Mouse (Mus musculus) hindbrain, postnatal 0 days (tissue): Measurements from ENCODE around the gene Rpl27. TPM values are rescaled to one million over a fixed set of nuclear protein-coding genes. Genes with fewer than 3 reads are reported as not detected.

Source experiments
- ATAC-seq: fragments of 200-750 bp; cut with Nextera tagmentation; 2 replicates; pipeline ENCODE4 v1.8.0; 2017; ENCODE audit warnings: mild to moderate bottlenecking, moderate TSS enrichment, moderate library complexity
- DNase-seq: peaks from one replicate; pipeline ENCODE4 v3.0.0-alpha.2; 2015; ENCODE audit warnings: low spot score
- H3K27ac ChIP-seq: fragments of 300-500 bp; sonication (generic); 2 replicates; pipeline ENCODE4 v1.5.1; 2014; ENCODE audit warnings: mild to moderate bottlenecking
- H3K27me3 ChIP-seq: fragments of 300-500 bp; sonication (generic); 2 replicates; pipeline ENCODE4 v1.6.1; 2014; ENCODE audit warnings: low read length, mixed read lengths; ENCODE audit not compliant: insufficient read depth
- H3K36me3 ChIP-seq: fragments of 300-500 bp; sonication (generic); 2 replicates; pipeline ENCODE4 v1.6.1; 2014; ENCODE audit warnings: low read length, mixed read lengths; ENCODE audit not compliant: insufficient read depth
- H3K4me1 ChIP-seq: fragments of 300-500 bp; sonication (generic); 2 replicates; pipeline ENCODE4 v1.6.1; 2014; ENCODE audit warnings: antibody characterized with exemption, low read length, mixed read lengths; ENCODE audit not compliant: insufficient read depth
- H3K4me2 ChIP-seq: fragments of 300-500 bp; sonication (generic); 2 replicates; pipeline ENCODE4 v1.6.1; 2014; ENCODE audit warnings: low read depth, mild to moderate bottlenecking, low read length, moderate library complexity, mixed read lengths
- H3K4me3 ChIP-seq: fragments of 300-500 bp; sonication (generic); 2 replicates; pipeline ENCODE4 v1.5.1; 2014; ENCODE audit warnings: low read length
- H3K9ac ChIP-seq: fragments of 300-500 bp; sonication (generic); replicated peaks from 2 replicates; pipeline ENCODE4 v1.6.1; 2014; ENCODE audit warnings: mild to moderate bottlenecking, low read length, moderate library complexity, mixed read lengths
- H3K9me3 ChIP-seq: fragments of 300-500 bp; sonication (generic); 2 replicates; pipeline ENCODE4 v1.6.1; 2016; ENCODE audit warnings: low read length, mixed read lengths
- CTCF ChIP-seq: IDR thresholded peaks from 2 replicates; pipeline ENCODE4 v1.5.1; 2016; ENCODE audit warnings: antibody characterized with exemption, control low read depth, low read depth
- WGBS: fragments of 180-500 bp; shearing (Covaris S2); extraction: QIAGEN DNeasy Blood & Tissue Kit; methylation state at CpG from one replicate; pipeline ENCODE4 v1.1.7; 2014; 5-methylcytosine and 5-hydroxymethylcytosine counted together
- polyA plus RNA-seq: library from polyadenylated mRNA; unstranded; fragments of >200 nt; fragmentation: Nextera tagmentation; extraction: Ambion mirVana; gene quantifications from 2 replicates; pipeline ENCODE4 v1.2.1, GENCODE M21; 2015
- total RNA-seq: library from RNA; depleted of rRNA; stranded (reverse); fragments of >200 nt; gene quantifications from 2 replicates; pipeline ENCODE4 v1.2.3, GENCODE M21; 2014

The Rpl27 gene
- total and polyA plus RNA-seq, 2 experiments from 2014 or later: 276 to 535 TPM

GRCm38 (mm10) chr11:101419610-101420009, 22.5 kb upstream of the Rpl27 start:
- TF ChIP-seq CTCF: peak; percentile 47
- no peak overlapping the region for H3K9ac ChIP-seq
- no peaks in the 10 kb centered on the region for H3K9me3 ChIP-seq
- H3K27ac ChIP-seq: no peak overlapping the region
- 27% methylated on average over 3 of the region's 3 CpGs for WGBS
- ATAC-seq (no peak), DNase-seq (peak; percentile 41)
- no peaks in the 10 kb centered on the region for H3K27me3 ChIP-seq
- H3K4me2 ChIP-seq: no peak overlapping the region
- H3K4me3 ChIP-seq: no peak overlapping the region
- H3K36me3 ChIP-seq: no peaks in the 10 kb centered on the region
- peaks cover 10% of the 10 kb centered on the region; the same call in 1 of the 2 replicates for H3K4me1 ChIP-seq

DNA sequence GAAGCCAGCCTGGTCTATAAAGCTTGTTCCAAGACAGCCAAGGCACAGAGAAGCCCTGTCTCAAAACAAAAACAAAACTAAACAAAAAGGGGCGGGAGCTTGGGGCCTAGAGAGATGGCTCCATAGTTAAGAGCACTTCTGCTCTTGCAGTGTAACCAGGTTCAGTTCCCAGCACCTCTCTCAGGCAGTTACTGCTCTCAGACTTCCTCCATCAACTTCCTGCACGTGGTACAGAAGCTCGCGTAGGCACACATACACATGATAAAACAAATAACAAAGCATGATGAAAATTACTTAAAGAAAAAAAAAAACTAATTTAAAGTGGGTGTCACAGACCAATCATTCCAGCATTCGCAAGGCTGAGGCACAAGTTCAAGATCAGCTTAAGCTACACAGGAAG, 21.9 kb upstream of the Rpl27 start:
- Histone ChIP-seq H3K4me3 (no peak overlapping the region), H3K4me2 (no peak overlapping the region), H3K27ac (no peak overlapping the region), H3K4me1 (peaks cover 10% of the 10 kb centered on the region; the same call in 1 of the 2 replicates), H3K36me3 (no peaks in the 10 kb centered on the region), H3K27me3 (no peaks in the 10 kb centered on the region), H3K9me3 (no peaks in the 10 kb centered on the region), H3K9ac (no peak overlapping the region)
- no peak for TF ChIP-seq CTCF
- DNase-seq (no peak), ATAC-seq (no peak)
- 89% methylated on average over 5 of the region's 5 CpGs for WGBS

GRCm38 (mm10) chr11:101424105-101424851, 17.8 kb upstream of the Rpl27 start, which contains the start of gene Gm27029:
TSS of gene Gm27029 (minus strand) at chr11:101424796.
- Histone ChIP-seq H3K4me3 (peak within 1 kb of the TSS; percentile 97), H3K9me3 (no peaks in the 10 kb centered on the region), H3K27ac (peak within 1 kb of the TSS; percentile 93), H3K36me3 (0 out of 2 replicates have a peak, but pooled peaks cover under 1% of the 10 kb centered on the region), H3K27me3 (no peaks in the 10 kb centered on the region), H3K4me1 (peaks cover 21% of the 10 kb centered on the region), H3K9ac (peak within 1 kb of the TSS; percentile 79), H3K4me2 (peak within 1 kb of the TSS; percentile 77)
- 5% methylated on average over 23 of the region's 23 CpGs for WGBS
- no peak for DNase-seq
- TF ChIP-seq CTCF: no peak
- ATAC-seq: peak; percentile 60

GRCm38 (mm10) chr11:101424925-101425813, 16.9 kb upstream of the Rpl27 start, which contains the start of the genes Rundc1 and Ptges3l:
TSS of gene Rundc1 (plus strand) at chr11:101425085.
TSS of gene Ptges3l (minus strand) at chr11:101425333.
- H3K27ac ChIP-seq: peak within 1 kb of the TSS; percentile 93
- DNase-seq (peak; percentile 98), ATAC-seq (peak; percentile 96)
- TF ChIP-seq CTCF: peak; percentile 67
- peak within 1 kb of the TSS; percentile 97 for H3K4me3 ChIP-seq
- under 1% methylated on average over 80 of the region's 81 CpGs for WGBS
- H3K4me2 ChIP-seq: peak within 1 kb of the TSS; percentile 77
- no peaks in the 10 kb centered on the region for H3K27me3 ChIP-seq
- peaks cover 21% of the 10 kb centered on the region for H3K4me1 ChIP-seq
- H3K9me3 ChIP-seq: no peaks in the 10 kb centered on the region
- peak within 1 kb of the TSS; percentile 79 for H3K9ac ChIP-seq
- 0 out of 2 replicates have a peak, but pooled peaks cover 6% of the 10 kb centered on the region for H3K36me3 ChIP-seq

DNA sequence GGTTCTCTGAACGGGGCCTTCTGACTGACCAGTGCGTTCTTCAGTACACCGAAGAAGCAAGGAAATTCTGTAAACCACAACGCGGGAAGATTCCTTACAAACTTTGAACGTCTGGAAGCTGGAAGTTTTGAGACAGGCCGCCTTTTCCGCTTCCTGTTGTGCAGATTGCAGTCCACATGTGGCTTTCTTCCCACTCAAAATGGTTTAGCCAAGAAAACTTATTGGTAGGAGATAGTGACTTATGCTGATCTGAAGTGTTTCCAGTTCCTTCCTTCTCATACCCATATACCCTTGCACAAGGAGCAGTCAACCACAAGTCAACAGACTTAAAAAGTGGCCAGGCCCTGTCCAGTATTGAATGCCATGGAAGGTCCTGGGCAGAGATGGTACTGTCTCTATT, 15.9 kb upstream of the Rpl27 start:
- H3K4me2 ChIP-seq: peak overlapping the region; percentile 77
- ATAC-seq (no peak), DNase-seq (no peak)
- H3K27me3 ChIP-seq: no peaks in the 10 kb centered on the region
- H3K27ac ChIP-seq: no peak overlapping the region
- peak overlapping the region; percentile 97 for H3K4me3 ChIP-seq
- H3K9me3 ChIP-seq: no peaks in the 10 kb centered on the region
- H3K9ac ChIP-seq: peak overlapping the region; percentile 79
- H3K36me3 ChIP-seq: peaks cover 7% of the 10 kb centered on the region
- TF ChIP-seq CTCF: no peak
- peaks cover 21% of the 10 kb centered on the region for H3K4me1 ChIP-seq
- 65% methylated on average over 8 of the region's 8 CpGs for WGBS

- Histone ChIP-seq H3K9ac (no peak overlapping the region), H3K4me2 (no peak overlapping the region), H3K9me3 (no peaks in the 10 kb centered on the region), H3K4me1 (peaks cover 1% of the 10 kb centered on the region), H3K27me3 (no peaks in the 10 kb centered on the region), H3K27ac (no peak overlapping the region), H3K36me3 (peaks cover 37% of the 10 kb centered on the region), H3K4me3 (no peak overlapping the region)
- TF ChIP-seq CTCF: no peak
- DNase-seq (no peak), ATAC-seq (no peak)
- WGBS: 92% methylated on average over 9 of the region's 9 CpGs
These were observed 10.8 kb upstream of the Rpl27 start for GRCm38 (mm10) chr11:101431327-101431726.
